Mouse (Mus musculus) midbrain, embryonic 14.5 days (tissue): Measurements from ENCODE around the gene Slc24a2. TPM values are rescaled to one million over a fixed set of nuclear protein-coding genes. Genes with fewer than 3 reads are reported as not detected.

Source experiments
- ATAC-seq: fragments of 200-750 bp; cut with Nextera tagmentation; 2 replicates; pipeline ENCODE4 v1.8.0; 2017; ENCODE audit warnings: moderate number of reproducible peaks, moderate library complexity; ENCODE audit not compliant: low FRiP score, low TSS enrichment
- DNase-seq: peaks from one replicate; pipeline ENCODE4 v3.0.0-alpha.2; 2015
- H3K27ac ChIP-seq: fragments of 300-500 bp; sonication (generic); replicated peaks from 2 replicates; pipeline ENCODE4 v1.5.1; 2014; ENCODE audit warnings: mild to moderate bottlenecking, low read depth, low read length, moderate library complexity
- H3K27me3 ChIP-seq: fragments of 300-500 bp; sonication (generic); 2 replicates; pipeline ENCODE4 v1.6.1; 2014; ENCODE audit warnings: low read length, control low read depth, mixed read lengths; ENCODE audit not compliant: control insufficient read depth, insufficient read depth
- H3K36me3 ChIP-seq: fragments of 300-500 bp; sonication (generic); 2 replicates; pipeline ENCODE4 v1.6.1; 2014; ENCODE audit warnings: low read length, control low read depth; ENCODE audit not compliant: control insufficient read depth, insufficient read depth
- H3K4me1 ChIP-seq: fragments of 300-500 bp; sonication (generic); 2 replicates; pipeline ENCODE4 v1.6.1; 2014; ENCODE audit warnings: mild to moderate bottlenecking, antibody characterized with exemption, low read length, control low read depth; ENCODE audit not compliant: control insufficient read depth, insufficient read depth
- H3K4me2 ChIP-seq: fragments of 300-500 bp; sonication (generic); 2 replicates; pipeline ENCODE4 v1.6.1; 2014; ENCODE audit warnings: mild to moderate bottlenecking, low read length, moderate library complexity
- H3K4me3 ChIP-seq: fragments of 300-500 bp; sonication (generic); replicated peaks from 2 replicates; pipeline ENCODE4 v1.5.1; 2014; ENCODE audit warnings: low read depth, low read length
- H3K9ac ChIP-seq: fragments of 300-500 bp; sonication (generic); replicated peaks from 2 replicates; pipeline ENCODE4 v1.6.1; 2014; ENCODE audit warnings: mild to moderate bottlenecking, low read length, moderate library complexity
- H3K9me3 ChIP-seq: fragments of 300-500 bp; sonication (generic); 2 replicates; pipeline ENCODE4 v1.6.1; 2016; ENCODE audit warnings: low read length, control low read depth, mixed read lengths; ENCODE audit not compliant: control insufficient read depth
- WGBS: fragments of 180-500 bp; shearing (Covaris S2); extraction: QIAGEN DNeasy Blood & Tissue Kit; methylation state at CpG from one replicate; pipeline ENCODE4 v1.1.7; 2014; 5-methylcytosine and 5-hydroxymethylcytosine counted together
- polyA plus RNA-seq: library from polyadenylated mRNA; unstranded; fragments of >200 nt; fragmentation: Nextera tagmentation; extraction: Ambion mirVana; gene quantifications from 2 replicates; pipeline ENCODE4 v1.2.1, GENCODE M21; 2014

Slc24a2 gene
- polyA plus RNA-seq, 1 experiment from 2014 or later, result 4.0 TPM

GRCm38 (mm10) chr4:87075761-87076160 lies 154.5 kb downstream of the Slc24a2 start:
- DNase-seq, result no peak
- Histone ChIP-seq H3K36me3 (no peaks in the 10 kb centered on the region), H3K9ac (no peak overlapping the region), H3K9me3 (no peaks in the 10 kb centered on the region), H3K4me3 (no peak overlapping the region), H3K4me1 (no peaks in the 10 kb centered on the region), H3K27me3 (no peaks in the 10 kb centered on the region), H3K4me2 (no peak overlapping the region), H3K27ac (no peak overlapping the region)
- ATAC-seq, result no peak
- 68% methylated on average over 3 of the region's 3 CpGs for WGBS

- Histone ChIP-seq H3K27me3 (no peaks in the 10 kb centered on the region), H3K9ac (no peak overlapping the region), H3K36me3 (no peaks in the 10 kb centered on the region), H3K27ac (no peak overlapping the region), H3K9me3 (no peaks in the 10 kb centered on the region), H3K4me1 (0 out of 2 replicates have a peak, but pooled peaks cover 3% of the 10 kb centered on the region), H3K4me3 (no peak overlapping the region), H3K4me2 (no peak overlapping the region)
- DNase-seq (no peak), ATAC-seq (no peak)
- 70% methylated on average over 3 of the region's 3 CpGs for WGBS
Observed at GRCm38 (mm10) chr4:87068121-87068520, 162.2 kb downstream of the Slc24a2 start.

GRCm38 (mm10) chr4:87065227-87065626 lies 165.1 kb downstream of the Slc24a2 start:
- H3K27ac ChIP-seq, result no peak overlapping the region
- H3K4me3 ChIP-seq, result no peak overlapping the region
- ATAC-seq (no peak), DNase-seq (no peak)
- peaks cover 12% of the 10 kb centered on the region for H3K4me1 ChIP-seq
- H3K4me2 ChIP-seq, result no peak overlapping the region
- no peak overlapping the region for H3K9ac ChIP-seq
- H3K27me3 ChIP-seq, result no peaks in the 10 kb centered on the region
- H3K36me3 ChIP-seq, result no peaks in the 10 kb centered on the region
- 86% methylated on average over 5 of the region's 5 CpGs for WGBS
- H3K9me3 ChIP-seq, result no peaks in the 10 kb centered on the region

DNA sequence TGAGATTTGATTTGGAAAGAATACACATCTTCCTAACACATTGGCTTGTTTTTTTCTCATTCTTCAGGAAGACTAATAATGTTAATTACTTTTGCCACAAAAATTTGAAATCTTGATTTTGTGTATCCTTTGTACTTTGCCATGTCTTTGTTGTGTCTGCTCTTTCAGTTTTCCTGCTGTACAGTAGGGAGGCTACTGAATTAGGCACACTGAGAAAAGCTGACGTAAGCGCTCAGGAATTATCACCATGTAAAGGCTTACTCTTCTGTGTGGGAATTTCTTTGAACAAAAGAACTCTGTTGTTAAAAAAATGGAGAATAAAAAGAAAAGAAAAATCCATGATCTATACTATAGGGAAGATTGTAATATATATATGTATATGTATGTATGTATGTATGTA lies 165.7 kb downstream of the Slc24a2 start:
- H3K27ac ChIP-seq, result no peak overlapping the region
- H3K9me3 ChIP-seq, result no peaks in the 10 kb centered on the region
- H3K36me3 ChIP-seq, result no peaks in the 10 kb centered on the region
- DNase-seq (peak; percentile 46), ATAC-seq (no peak)
- 68% methylated on average over 2 of the region's 2 CpGs for WGBS
- H3K4me2 ChIP-seq, result no peak overlapping the region
- H3K9ac ChIP-seq, result no peak overlapping the region
- H3K4me1 ChIP-seq, result peaks cover 12% of the 10 kb centered on the region
- H3K4me3 ChIP-seq, result no peak overlapping the region
- no peaks in the 10 kb centered on the region for H3K27me3 ChIP-seq

DNA sequence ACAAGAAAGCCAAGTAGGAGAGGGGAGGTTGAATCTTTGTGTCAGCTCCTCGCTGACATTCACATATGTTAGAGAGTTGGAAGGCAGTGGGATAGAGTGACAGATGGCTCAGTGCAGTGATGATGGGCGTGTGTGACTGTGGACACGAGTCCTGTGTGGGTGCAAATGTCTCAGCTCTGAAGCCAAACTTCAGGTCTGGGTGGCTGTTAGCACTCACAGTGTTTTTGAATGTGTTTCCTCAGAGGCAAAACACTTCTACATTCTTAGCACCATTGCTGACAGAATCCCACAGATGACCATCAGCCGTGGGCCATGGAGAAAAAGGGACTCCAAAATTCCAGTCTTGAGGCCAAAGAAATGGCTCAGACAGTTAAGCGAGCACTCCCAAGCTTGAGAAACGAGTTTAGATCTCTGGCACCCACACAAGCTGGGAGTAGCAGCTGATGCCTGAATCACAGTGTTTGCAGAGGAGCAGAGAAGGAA lies 167.5 kb downstream of the Slc24a2 start:
- no peaks in the 10 kb centered on the region for H3K9me3 ChIP-seq
- H3K27me3 ChIP-seq, result no peaks in the 10 kb centered on the region
- no peak overlapping the region for H3K4me2 ChIP-seq
- DNase-seq (no peak), ATAC-seq (no peak)
- 66% methylated on average over 6 of the region's 6 CpGs for WGBS
- H3K4me3 ChIP-seq, result no peak overlapping the region
- peaks cover 15% of the 10 kb centered on the region for H3K4me1 ChIP-seq
- H3K9ac ChIP-seq, result no peak overlapping the region
- no peaks in the 10 kb centered on the region for H3K36me3 ChIP-seq
- H3K27ac ChIP-seq, result no peak overlapping the region

- Histone ChIP-seq H3K9me3 (no peaks in the 10 kb centered on the region), H3K36me3 (no peaks in the 10 kb centered on the region), H3K27me3 (no peaks in the 10 kb centered on the region), H3K27ac (no peak overlapping the region), H3K9ac (no peak overlapping the region), H3K4me3 (no peak overlapping the region), H3K4me2 (no peak overlapping the region), H3K4me1 (peaks cover 15% of the 10 kb centered on the region)
- DNase-seq (no peak), ATAC-seq (no peak)
- 52% methylated on average over 2 of the region's 2 CpGs for WGBS
Observed at GRCm38 (mm10) chr4:87061696-87062095, 168.6 kb downstream of the Slc24a2 start.

DNA sequence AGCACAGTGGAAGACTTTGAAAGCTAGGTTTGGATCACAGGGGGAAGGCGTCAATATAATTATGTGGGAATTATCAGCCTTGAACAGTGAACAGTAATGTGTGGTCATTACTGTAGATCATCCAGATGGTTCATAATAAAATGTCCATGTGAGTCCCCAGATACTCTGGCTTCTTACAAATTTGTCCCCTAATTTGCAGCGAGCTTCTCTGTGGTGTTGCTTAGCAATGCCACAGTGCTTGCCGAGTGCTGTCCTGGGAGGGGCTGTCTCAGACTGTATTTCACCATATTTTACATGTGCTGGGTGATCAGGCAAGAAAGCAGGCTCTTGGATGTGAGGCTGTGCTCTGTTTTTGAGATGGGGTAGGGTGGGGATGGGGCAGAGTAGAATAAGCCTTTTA lies 172.7 kb downstream of the Slc24a2 start:
- ATAC-seq (no peak), DNase-seq (peak; percentile 40)
- WGBS, result 28% methylated on average over 3 of the region's 3 CpGs
- Histone ChIP-seq H3K4me3 (no peak overlapping the region), H3K4me1 (peaks cover 12% of the 10 kb centered on the region), H3K9me3 (no peaks in the 10 kb centered on the region), H3K36me3 (no peaks in the 10 kb centered on the region), H3K27me3 (no peaks in the 10 kb centered on the region), H3K9ac (no peak overlapping the region), H3K27ac (no peak overlapping the region), H3K4me2 (no peak overlapping the region)

DNA sequence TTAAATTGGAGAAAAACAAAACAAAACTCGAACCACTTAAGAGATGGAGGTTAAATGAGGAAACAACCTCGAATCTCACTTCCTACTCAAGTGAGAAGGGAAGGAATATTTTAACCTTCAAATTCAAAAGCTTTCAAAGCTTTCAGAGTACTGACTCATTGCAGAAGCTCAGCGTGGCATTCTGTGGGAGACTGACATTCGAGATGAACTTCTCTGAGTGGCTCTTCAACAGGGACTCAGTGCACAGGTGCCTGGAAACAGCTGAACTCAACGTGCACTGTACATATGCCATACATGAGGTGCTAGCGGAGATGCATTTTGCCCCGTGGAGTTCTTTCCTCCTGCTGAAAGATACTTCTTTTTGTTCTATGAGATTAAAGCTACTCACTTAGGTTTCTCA lies 174.5 kb downstream of the Slc24a2 start:
- 0 out of 2 replicates have a peak, but pooled peaks cover 3% of the 10 kb centered on the region for H3K4me1 ChIP-seq

DNA sequence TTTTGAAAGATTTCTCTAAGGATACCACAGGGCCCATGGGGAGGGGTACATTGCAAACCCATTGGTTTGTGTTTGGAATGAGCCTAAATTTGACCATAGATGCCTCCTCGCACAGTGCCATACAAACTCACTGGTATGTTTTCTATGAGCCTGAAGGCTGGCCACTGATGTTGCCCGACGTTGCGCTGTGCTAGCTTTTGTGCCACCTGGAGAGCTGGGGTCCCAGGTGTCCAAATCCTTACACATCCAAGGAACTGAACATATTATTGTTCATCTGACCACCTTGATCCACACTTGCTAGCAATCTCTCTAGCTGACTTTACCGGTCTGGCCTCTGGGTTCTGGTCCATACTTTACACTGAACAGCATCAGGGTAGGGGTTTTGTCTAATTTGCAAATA lies 177.4 kb downstream of the Slc24a2 start:
- WGBS, result 99% methylated on average over 5 of the region's 5 CpGs
- Histone ChIP-seq H3K36me3 (no peaks in the 10 kb centered on the region), H3K4me1 (0 out of 2 replicates have a peak, but pooled peaks cover under 1% of the 10 kb centered on the region), H3K27me3 (no peaks in the 10 kb centered on the region), H3K9ac (no peak overlapping the region), H3K9me3 (no peaks in the 10 kb centered on the region), H3K4me3 (no peak overlapping the region), H3K27ac (no peak overlapping the region), H3K4me2 (no peak overlapping the region)
- ATAC-seq (no peak), DNase-seq (no peak)

More for the DNA sequence above, 174.5 kb downstream of the Slc24a2 start:
- DNase-seq, result no peak
- H3K4me3 ChIP-seq, result no peak overlapping the region
- H3K4me2 ChIP-seq, result no peak overlapping the region
- 93% methylated on average over 7 of the region's 7 CpGs for WGBS
- no peaks in the 10 kb centered on the region for H3K27me3 ChIP-seq
- no peak for ATAC-seq
- H3K36me3 ChIP-seq, result no peaks in the 10 kb centered on the region
- H3K9ac ChIP-seq, result no peak overlapping the region
- no peak overlapping the region for H3K27ac ChIP-seq
- H3K9me3 ChIP-seq, result no peaks in the 10 kb centered on the region
